Mouse (Mus musculus) neural tube, embryonic 13.5 days (tissue): ENCODE measurements at regions not wholly inside any gene's neighbourhood (a gene's known extent, or its start where the extent isn't known, plus 50 kb on each side); places are given as distances from the start of the nearest gene placed in this dataset.

Experiments
- ATAC-seq: fragments of 200-750 bp; cut with Nextera tagmentation; 2 replicates; pipeline ENCODE4 v1.8.0; 2017; ENCODE audit warnings: low read depth, mild to moderate bottlenecking, moderate TSS enrichment, moderate library complexity
- H3K27ac ChIP-seq: fragments of 300-500 bp; sonication (generic); replicated peaks from 2 replicates; pipeline ENCODE4 v1.5.1; 2015; ENCODE audit warnings: moderate library complexity, mild to moderate bottlenecking, inconsistent platforms
- H3K27me3 ChIP-seq: fragments of 300-500 bp; sonication (generic); 2 replicates; pipeline ENCODE4 v1.6.1; 2015; ENCODE audit warnings: mild to moderate bottlenecking, inconsistent platforms
- H3K36me3 ChIP-seq: fragments of 300-500 bp; sonication (generic); 2 replicates; pipeline ENCODE4 v1.6.1; 2015; ENCODE audit warnings: mild to moderate bottlenecking, inconsistent platforms
- H3K4me1 ChIP-seq: fragments of 300-500 bp; sonication (generic); replicated peaks from 2 replicates; pipeline ENCODE4 v1.6.1; 2015; ENCODE audit warnings: inconsistent platforms
- H3K4me2 ChIP-seq: fragments of 300-500 bp; sonication (generic); 2 replicates; pipeline ENCODE4 v1.6.1; 2015; ENCODE audit warnings: inconsistent platforms, mild to moderate bottlenecking, moderate library complexity
- H3K4me3 ChIP-seq: fragments of 300-500 bp; sonication (generic); 2 replicates; pipeline ENCODE4 v1.5.1; 2015; ENCODE audit warnings: mild to moderate bottlenecking, inconsistent platforms
- H3K9ac ChIP-seq: fragments of 300-500 bp; sonication (generic); 2 replicates; pipeline ENCODE4 v1.6.1; 2015; ENCODE audit warnings: moderate library complexity, mild to moderate bottlenecking, inconsistent platforms
- H3K9me3 ChIP-seq: fragments of 300-500 bp; sonication (generic); 2 replicates; pipeline ENCODE4 v1.6.1; 2016; ENCODE audit warnings: inconsistent platforms
- WGBS: fragments of 180-500 bp; shearing (Covaris S2); methylation state at CpG from one replicate; pipeline ENCODE4 v1.1.7; 2015; 5-methylcytosine and 5-hydroxymethylcytosine counted together

DNA sequence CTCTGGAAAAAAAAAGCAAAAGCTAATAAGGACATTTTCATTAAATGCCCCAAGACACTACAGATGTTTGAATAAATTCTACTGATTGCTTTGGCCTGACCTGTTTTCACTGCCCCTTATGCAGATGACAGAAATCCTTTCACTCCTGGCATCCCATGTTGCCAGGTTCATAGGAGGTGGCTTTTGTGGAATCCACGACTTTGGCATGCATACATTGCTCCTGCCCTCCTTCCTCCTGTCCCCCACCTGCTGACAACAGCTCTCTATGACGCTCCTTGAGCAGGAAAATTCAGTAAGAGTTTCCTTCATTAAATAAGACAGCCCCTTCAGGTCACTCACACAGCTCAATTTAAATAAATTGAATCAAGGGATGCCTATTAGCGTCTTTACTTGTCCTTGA is 582.5 kb downstream of the Btbd3 start:
- Histone ChIP-seq H3K4me1 (no peaks in the 10 kb centered on the region; the same call in 1 of the 2 replicates), H3K4me3 (no peak overlapping the region), H3K27ac (no peak overlapping the region), H3K9ac (no peak overlapping the region), H3K36me3 (no peaks in the 10 kb centered on the region), H3K9me3 (no peaks in the 10 kb centered on the region), H3K27me3 (no peaks in the 10 kb centered on the region), H3K4me2 (no peak overlapping the region)
- ATAC-seq = no peak
- 38% methylated on average over 3 of the region's 3 CpGs for WGBS

DNA sequence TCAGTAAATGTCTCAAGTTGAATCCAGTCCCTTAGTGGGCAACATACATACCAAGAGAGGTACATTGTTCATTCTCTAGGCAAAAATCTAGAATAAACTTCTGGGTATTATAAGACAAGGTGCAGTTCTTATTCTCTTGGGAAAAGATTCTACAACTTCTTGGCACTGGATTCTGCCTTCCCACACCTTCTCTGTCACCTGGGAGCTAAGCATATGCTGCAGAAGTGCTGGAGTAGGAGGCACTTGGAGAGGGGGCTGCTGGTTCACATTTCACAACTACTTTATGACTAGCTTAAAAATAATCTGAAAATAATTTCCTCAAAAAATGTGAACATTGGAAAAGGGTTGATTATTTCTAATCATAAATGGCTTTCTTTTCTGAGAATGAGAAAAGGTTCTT is 602.8 kb downstream of the Btbd3 start:
- H3K9ac ChIP-seq = no peak overlapping the region
- no peaks in the 10 kb centered on the region for H3K36me3 ChIP-seq
- no peaks in the 10 kb centered on the region for H3K4me1 ChIP-seq
- no peak overlapping the region for H3K4me3 ChIP-seq
- H3K4me2 ChIP-seq = no peak overlapping the region
- H3K27ac ChIP-seq = no peak overlapping the region
- no peak for ATAC-seq
- H3K9me3 ChIP-seq = no peaks in the 10 kb centered on the region
- no peaks in the 10 kb centered on the region for H3K27me3 ChIP-seq

GRCm38 (mm10) chr2:138896563-138896962 is 597.1 kb upstream of the Sptlc3 start:
- no peak overlapping the region for H3K9ac ChIP-seq
- H3K27ac ChIP-seq = no peak overlapping the region
- H3K4me2 ChIP-seq = no peak overlapping the region
- H3K27me3 ChIP-seq = no peaks in the 10 kb centered on the region
- H3K4me1 ChIP-seq = no peaks in the 10 kb centered on the region
- no peaks in the 10 kb centered on the region for H3K9me3 ChIP-seq
- no peak overlapping the region for H3K4me3 ChIP-seq
- no peaks in the 10 kb centered on the region for H3K36me3 ChIP-seq
- ATAC-seq = no peak
- 57% methylated on average over 3 of the region's 3 CpGs for WGBS

- Histone ChIP-seq H3K9me3 (no peaks in the 10 kb centered on the region), H3K9ac (no peak overlapping the region), H3K4me1 (no peaks in the 10 kb centered on the region), H3K4me3 (no peak overlapping the region), H3K4me2 (no peak overlapping the region), H3K36me3 (no peaks in the 10 kb centered on the region), H3K27me3 (no peaks in the 10 kb centered on the region), H3K27ac (no peak overlapping the region)
- ATAC-seq = no peak
- WGBS = 20% methylated on average over 3 of the region's 3 CpGs
These were observed 596.6 kb upstream of the Sptlc3 start for GRCm38 (mm10) chr2:138897101-138897500.

- no peak overlapping the region for H3K27ac ChIP-seq
- H3K4me1 ChIP-seq = no peaks in the 10 kb centered on the region
- no peak overlapping the region for H3K9ac ChIP-seq
- WGBS = 88% methylated on average over 2 of the region's 2 CpGs
- ATAC-seq = no peak
- no peaks in the 10 kb centered on the region for H3K9me3 ChIP-seq
- no peaks in the 10 kb centered on the region for H3K36me3 ChIP-seq
- no peak overlapping the region for H3K4me2 ChIP-seq
- no peak overlapping the region for H3K4me3 ChIP-seq
- H3K27me3 ChIP-seq = no peaks in the 10 kb centered on the region
These were observed 556.5 kb upstream of the Sptlc3 start for GRCm38 (mm10) chr2:138937165-138937564.

- Histone ChIP-seq H3K9me3 (no peaks in the 10 kb centered on the region), H3K4me2 (no peak overlapping the region), H3K27ac (no peak overlapping the region), H3K4me1 (no peaks in the 10 kb centered on the region), H3K36me3 (no peaks in the 10 kb centered on the region), H3K9ac (no peak overlapping the region), H3K27me3 (no peaks in the 10 kb centered on the region), H3K4me3 (no peak overlapping the region)
- no peak for ATAC-seq
- 92% methylated on average over 2 of the region's 2 CpGs for WGBS
These were observed 554.3 kb upstream of the Sptlc3 start for GRCm38 (mm10) chr2:138939367-138939766.

- H3K4me1 ChIP-seq = peaks cover 9% of the 10 kb centered on the region
- peak overlapping the region; percentile 29; the same call in 1 of the 2 replicates for H3K27ac ChIP-seq
- no peak overlapping the region for H3K9ac ChIP-seq
- no peak overlapping the region for H3K4me2 ChIP-seq
- no peaks in the 10 kb centered on the region for H3K9me3 ChIP-seq
- WGBS = 27% methylated on average over 3 of the region's 3 CpGs
- H3K27me3 ChIP-seq = no peaks in the 10 kb centered on the region
- no peak for ATAC-seq
- H3K4me3 ChIP-seq = no peak overlapping the region
- H3K36me3 ChIP-seq = no peaks in the 10 kb centered on the region
These were observed 527.5 kb upstream of the Sptlc3 start for GRCm38 (mm10) chr2:138966110-138966790.

- H3K4me3 ChIP-seq = no peak overlapping the region
- 54% methylated on average over 2 of the region's 2 CpGs for WGBS
- no peak overlapping the region for H3K27ac ChIP-seq
- no peak overlapping the region for H3K4me2 ChIP-seq
- H3K9me3 ChIP-seq = no peaks in the 10 kb centered on the region
- no peaks in the 10 kb centered on the region for H3K27me3 ChIP-seq
- H3K36me3 ChIP-seq = no peaks in the 10 kb centered on the region
- ATAC-seq = no peak
- no peaks in the 10 kb centered on the region for H3K4me1 ChIP-seq
- no peak overlapping the region for H3K9ac ChIP-seq
These were observed 519.2 kb upstream of the Sptlc3 start for GRCm38 (mm10) chr2:138974548-138974947.

- 44% methylated on average over 1 of the region's 1 CpGs for WGBS
- no peak overlapping the region for H3K27ac ChIP-seq
- H3K27me3 ChIP-seq = no peaks in the 10 kb centered on the region
- H3K9me3 ChIP-seq = no peaks in the 10 kb centered on the region
- no peaks in the 10 kb centered on the region for H3K4me1 ChIP-seq
- no peaks in the 10 kb centered on the region for H3K36me3 ChIP-seq
- no peak overlapping the region for H3K4me3 ChIP-seq
- ATAC-seq = no peak
- no peak overlapping the region for H3K4me2 ChIP-seq
- no peak overlapping the region for H3K9ac ChIP-seq
These were observed 503.7 kb upstream of the Sptlc3 start for GRCm38 (mm10) chr2:138990031-138990430.

DNA sequence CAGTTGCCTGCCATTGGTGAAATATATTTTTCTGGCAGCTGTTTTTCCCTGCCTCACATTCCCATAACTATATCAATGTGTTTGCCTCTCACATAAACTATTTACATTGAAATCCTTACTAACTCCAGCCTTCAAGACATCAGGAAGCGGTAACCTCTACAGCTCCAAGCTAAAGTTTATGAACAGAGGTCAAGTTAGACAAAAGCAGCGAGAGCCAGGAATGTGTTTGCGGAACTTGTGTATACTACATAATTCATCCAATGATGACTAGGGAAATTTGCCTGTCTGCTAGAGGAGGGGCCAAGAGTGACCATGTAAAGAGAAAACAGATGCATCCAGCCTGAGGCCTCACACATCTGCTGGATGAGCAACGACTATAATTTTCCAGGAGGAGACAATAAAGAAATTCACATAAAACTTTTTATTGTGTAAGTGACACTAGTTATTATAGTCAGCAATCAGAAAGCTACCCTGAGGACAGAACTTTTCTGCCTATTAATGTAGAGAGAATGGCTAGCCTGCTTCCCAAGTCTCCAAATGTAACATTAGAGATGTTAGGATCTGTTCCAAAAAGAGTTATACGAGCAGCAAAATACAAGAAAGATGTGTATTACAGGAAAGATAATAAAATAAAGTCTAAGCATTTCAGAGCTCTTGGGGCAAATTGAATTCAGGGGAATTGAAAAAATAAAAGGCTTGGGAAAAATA is 461.5 kb upstream of the Sptlc3 start:
- H3K27ac ChIP-seq = no peak overlapping the region
- no peak for ATAC-seq
- H3K4me1 ChIP-seq = no peaks in the 10 kb centered on the region
- no peak overlapping the region for H3K9ac ChIP-seq
- no peaks in the 10 kb centered on the region for H3K27me3 ChIP-seq
- H3K36me3 ChIP-seq = no peaks in the 10 kb centered on the region
- H3K9me3 ChIP-seq = no peaks in the 10 kb centered on the region
- WGBS = 64% methylated on average over 5 of the region's 5 CpGs
- no peak overlapping the region for H3K4me2 ChIP-seq
- H3K4me3 ChIP-seq = no peak overlapping the region

GRCm38 (mm10) chr2:139034800-139035199 is 458.9 kb upstream of the Sptlc3 start:
- H3K4me1 ChIP-seq = no peaks in the 10 kb centered on the region
- no peaks in the 10 kb centered on the region for H3K9me3 ChIP-seq
- 80% methylated on average over 3 of the region's 3 CpGs for WGBS
- no peak for ATAC-seq
- no peaks in the 10 kb centered on the region for H3K27me3 ChIP-seq
- no peak overlapping the region for H3K4me3 ChIP-seq
- H3K27ac ChIP-seq = no peak overlapping the region
- H3K36me3 ChIP-seq = no peaks in the 10 kb centered on the region
- no peak overlapping the region for H3K4me2 ChIP-seq
- H3K9ac ChIP-seq = no peak overlapping the region

- Histone ChIP-seq H3K4me2 (no peak overlapping the region), H3K27me3 (no peaks in the 10 kb centered on the region), H3K27ac (no peak overlapping the region), H3K36me3 (no peaks in the 10 kb centered on the region), H3K9me3 (no peaks in the 10 kb centered on the region), H3K4me1 (no peaks in the 10 kb centered on the region), H3K4me3 (no peak overlapping the region), H3K9ac (no peak overlapping the region)
- no peak for ATAC-seq
- WGBS = 65% methylated on average over 3 of the region's 3 CpGs
These were observed 451.9 kb upstream of the Sptlc3 start for GRCm38 (mm10) chr2:139041671-139042273.
